Mouse (Mus musculus): ENCODE results near the gene Atp2c1.

Gene Atp2c1

DNA sequence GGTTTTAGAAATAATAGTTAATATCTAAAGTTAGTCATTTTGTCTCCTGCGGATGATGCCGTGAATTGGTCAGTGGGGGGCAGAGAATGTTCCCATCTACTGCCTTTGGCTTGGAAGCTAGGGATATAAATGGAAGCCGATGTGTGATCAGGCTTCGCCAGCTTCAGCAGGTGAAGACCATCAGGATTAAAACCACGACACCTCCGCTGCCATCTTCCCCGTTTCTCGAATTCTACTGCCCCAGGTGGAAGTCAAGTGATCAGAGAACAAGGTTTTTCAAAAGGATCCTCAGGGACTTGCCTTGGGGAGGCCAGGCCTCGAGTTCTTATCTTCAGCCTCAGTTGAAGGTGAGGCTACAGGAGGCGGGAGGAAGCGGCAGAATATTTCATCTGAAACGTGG lies at the start of gene Atp2c1:
TSS of gene Atp2c1 (minus strand) at position 101 of the 400 bp plus-strand sequence.
- no peak for DNase-seq (ENCODE audit: low spot score)

DNA sequence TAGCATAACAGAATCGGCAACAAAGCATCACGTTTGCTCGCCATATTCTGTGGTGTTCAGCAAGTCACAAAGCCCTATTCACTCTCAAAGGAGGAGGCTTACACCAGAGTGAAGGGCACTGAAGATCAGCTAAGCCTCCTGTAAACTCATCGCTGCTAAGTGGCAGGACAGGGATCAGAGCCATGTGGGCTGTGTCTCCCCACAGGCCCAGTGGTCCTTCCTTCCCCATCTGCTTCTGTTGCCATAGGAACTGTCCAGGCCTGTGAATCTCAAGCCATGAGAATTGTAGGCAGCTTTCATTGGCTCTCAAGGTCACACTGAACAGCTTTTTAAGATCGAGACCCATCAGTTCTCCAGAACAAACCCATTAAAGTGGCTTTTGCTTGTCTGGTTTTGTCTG lies 30.3 kb upstream of the Atp2c1 start:
- DNase-seq (ENCODE audit: low spot score) = no peak

DNA sequence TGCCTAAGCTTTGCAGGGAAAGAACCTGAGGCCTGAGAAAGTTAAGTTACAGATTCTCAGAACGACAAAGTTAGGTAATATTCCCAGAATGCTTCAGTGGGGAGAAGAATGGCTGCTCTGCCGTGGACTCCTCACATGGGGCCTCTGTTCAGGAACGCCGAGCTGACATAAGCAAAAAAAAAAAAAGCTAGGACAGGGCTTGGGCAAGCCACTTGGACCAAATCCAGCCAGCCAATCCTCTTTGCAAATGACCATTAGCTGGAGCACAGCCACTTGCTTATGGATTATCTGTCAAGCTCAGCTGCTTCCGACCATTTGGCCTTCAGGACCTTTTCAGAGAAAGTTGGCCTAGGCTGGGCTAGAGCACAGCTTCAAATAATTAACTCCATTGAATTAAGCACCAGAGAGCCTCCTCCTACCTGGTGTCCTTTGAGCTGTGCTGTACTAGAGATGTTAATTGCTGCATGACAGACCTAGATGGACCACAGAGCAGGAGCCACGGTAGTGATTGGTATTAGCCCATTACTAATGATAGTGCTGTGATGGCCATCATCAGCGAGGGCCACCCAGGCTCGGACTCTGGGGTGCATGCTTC lies 29.1 kb upstream of the Atp2c1 start:
- DNase-seq (ENCODE audit: low spot score) = peak; percentile 26

DNA sequence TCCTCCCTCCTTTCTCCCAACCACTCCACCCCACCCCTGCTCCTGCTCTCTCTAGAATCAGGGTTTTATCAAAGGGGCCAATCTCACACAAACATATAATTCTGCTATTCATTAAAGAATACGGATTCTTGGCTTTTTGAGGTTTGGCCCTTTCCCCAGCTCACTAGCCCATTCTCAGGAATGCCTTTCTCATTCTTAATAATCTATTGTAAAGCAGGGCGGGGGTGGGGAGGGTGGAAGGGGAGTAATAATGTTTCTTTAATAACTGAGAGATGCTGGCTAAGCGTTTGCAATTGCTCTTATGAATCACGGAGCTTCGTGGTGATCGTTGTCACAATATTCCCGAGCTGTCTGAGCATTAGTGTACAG lies 27.3 kb upstream of the Atp2c1 start:
- no peak for DNase-seq (ENCODE audit: low spot score)

- no peak for DNase-seq (ENCODE audit: low spot score)
Observed at GRCm38 (mm10) chr9:105553629-105554438, 26.7 kb upstream of the Atp2c1 start.

GRCm38 (mm10) chr9:105551407-105551806 lies 24.3 kb upstream of the Atp2c1 start:
- DNase-seq (ENCODE audit: low spot score) = no peak

- no peak for DNase-seq (ENCODE audit: low spot score)
Observed at GRCm38 (mm10) chr9:105549096-105549495, 22.0 kb upstream of the Atp2c1 start.

- no peak for DNase-seq (ENCODE audit: low spot score)
Observed at GRCm38 (mm10) chr9:105544013-105544750, 17.1 kb upstream of the Atp2c1 start.

- DNase-seq (ENCODE audit: low spot score) = no peak
Observed at GRCm38 (mm10) chr9:105537473-105537872, 10.4 kb upstream of the Atp2c1 start.

DNA sequence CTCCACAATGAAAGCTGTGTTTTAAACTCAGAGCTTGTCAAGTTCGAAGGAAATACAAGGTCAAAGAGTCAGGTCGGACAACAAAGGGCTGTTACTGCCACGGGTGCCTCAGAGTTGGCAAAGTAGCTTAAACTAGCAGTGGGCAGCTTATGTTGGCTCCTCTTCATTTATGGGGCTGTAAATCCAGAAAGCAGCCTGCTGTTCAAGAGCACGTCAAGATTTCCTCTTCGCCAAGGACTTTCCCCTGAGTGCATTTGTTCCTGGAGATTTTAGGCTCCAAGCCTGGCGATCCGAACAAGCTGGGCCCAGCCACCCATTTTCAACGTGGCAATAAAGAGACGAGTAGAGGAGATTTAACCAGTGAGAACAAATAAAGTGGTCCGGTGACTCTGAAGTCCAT lies 9.8 kb upstream of the Atp2c1 start:
- DNase-seq (ENCODE audit: low spot score) = no peak

DNA sequence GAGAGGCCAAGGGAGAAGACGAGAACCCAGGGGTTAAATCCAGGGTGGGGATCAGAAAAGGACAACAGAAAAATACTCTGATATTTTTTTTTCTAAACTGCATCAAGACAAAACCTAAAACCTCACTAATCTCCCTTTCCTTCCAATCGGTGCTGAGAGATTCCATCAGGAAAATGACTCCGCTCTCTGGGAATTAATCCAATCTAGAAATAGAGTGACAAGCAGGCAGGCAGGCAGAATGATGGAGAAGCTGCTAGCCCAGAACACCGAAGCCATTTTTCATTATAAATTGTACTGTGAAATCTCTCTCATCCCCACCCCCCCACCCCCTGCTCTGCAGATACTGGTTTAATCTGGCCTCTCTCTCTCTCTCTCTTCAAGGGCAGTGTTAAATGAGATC lies 1.8 kb downstream of the Atp2c1 start:
- no peak for DNase-seq (ENCODE audit: low spot score)

GRCm38 (mm10) chr9:105523038-105523437 lies 4.1 kb downstream of the Atp2c1 start:
- no peak for DNase-seq (ENCODE audit: low spot score)

DNA sequence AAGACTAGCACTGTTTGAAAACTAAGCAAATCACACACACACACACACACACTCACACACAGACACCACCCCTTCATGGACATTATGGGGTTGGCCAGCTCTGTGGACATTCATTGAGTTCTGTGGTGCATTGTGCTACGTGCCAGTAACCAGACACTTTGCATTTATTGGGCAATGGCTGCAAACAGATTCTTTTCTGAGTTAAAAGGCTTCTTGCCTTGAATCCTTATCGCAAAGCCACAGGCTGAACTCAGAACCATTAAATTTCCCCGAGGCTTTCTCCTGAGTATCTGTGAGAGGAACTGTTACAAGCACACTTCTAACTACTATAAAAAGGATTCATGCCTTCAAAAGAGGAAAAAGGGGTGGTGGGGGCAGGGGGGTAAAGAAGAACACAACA lies 5.1 kb downstream of the Atp2c1 start:
- DNase-seq (ENCODE audit: low spot score) = no peak

DNA sequence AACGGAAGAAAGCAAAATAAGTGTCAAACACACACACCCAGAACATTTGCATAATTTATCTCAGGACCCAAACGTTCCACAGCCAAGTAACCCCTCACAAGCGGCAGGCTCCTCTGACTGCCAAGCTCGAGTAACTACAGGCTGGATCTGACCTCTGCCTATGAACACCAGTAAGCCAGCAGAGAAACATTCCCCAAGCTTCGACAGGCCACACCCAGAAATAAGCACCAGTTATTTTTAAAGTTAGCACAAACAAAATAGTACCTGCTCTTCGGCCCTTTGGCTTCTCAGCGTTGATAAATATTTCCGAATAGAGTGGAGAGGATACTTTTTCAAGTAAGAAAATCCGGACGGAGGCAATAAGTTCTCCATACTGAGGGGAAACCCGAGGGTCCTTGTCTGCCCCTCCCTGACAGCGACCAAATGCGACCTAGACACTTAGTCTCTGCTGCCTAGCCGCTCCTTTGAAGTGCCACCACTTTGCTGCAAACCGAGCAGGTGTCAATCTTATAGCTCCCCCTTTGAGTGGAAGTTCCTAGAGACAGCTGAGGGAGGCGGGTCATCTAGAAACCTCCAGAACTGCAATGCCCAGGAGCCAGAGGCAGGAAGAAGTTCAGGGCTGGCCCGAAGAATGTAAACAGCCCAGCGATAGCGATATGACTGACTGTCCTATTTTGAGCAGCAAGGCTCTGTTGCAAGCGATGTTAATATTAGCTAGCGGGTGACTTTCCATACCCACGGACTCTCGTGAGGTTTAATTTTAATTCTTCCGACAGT lies 6.2 kb downstream of the Atp2c1 start:
- no peak for DNase-seq (ENCODE audit: low spot score)

DNA sequence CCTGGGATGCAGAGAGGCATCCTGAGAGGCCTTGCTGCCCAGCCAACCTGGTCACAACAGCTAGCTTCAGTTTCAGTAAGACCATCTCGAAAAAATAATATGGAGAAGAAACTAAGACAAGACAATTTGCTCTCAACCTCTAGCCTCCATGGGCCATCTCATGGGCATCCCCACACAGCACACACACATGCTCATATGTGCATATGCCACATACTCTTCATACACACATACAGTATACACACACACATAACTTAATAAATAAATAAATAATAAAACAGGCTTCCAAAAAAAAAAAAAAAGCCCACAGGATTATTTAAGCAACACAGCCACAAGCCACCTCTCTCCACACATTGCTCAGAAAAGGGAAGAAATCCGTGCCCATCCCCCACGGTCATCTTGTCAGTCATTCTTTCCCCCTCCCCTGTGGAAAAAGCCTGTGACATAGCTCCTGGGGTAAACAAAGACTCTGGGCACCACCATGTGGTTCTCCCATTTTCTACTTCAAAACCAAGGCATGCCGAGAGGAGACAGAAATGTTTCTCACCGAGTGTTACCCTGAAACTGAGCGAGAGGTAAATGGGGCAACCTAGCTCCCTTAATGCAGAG lies 7.7 kb downstream of the Atp2c1 start:
- DNase-seq (ENCODE audit: low spot score) = no peak

DNA sequence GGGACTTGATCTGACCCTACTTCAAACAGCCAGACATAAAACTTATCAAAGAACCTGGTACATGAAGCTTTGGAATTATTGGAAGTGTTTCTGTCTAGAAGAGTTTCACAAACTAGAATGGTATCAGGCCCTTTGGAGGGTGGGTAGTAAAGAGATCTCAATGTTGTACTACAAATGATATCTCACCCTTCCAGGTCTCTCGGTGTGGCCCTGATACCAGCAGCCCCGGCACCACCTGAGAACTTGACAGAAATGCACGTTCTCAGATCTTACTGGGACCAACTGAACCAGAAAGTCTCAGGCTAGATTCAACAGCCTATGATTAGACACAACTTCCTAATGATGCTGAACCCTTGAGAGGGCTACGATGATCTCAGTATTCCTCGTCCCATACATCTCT lies 23.4 kb downstream of the Atp2c1 start:
- DNase-seq (ENCODE audit: low spot score) = no peak

DNA sequence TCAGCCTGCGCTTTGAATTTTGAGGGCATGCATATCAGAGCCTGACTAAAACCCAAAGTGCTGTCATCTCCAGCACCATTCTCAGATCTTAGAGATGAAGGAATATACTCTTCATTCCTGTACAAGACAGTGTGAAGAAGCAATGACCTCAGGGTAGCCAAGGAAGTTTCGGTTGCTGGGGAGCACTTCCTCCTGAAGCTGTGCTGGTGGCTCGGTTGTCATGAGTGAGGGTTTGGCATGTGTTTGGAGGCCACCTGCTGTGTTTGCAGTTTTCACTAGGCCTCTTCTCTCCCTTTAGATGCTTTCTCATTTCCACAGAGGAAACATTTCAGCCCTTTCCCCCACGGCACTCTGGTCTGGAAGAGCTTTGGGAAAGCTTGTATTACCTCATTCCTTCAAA lies 24.7 kb downstream of the Atp2c1 start:
- no peak for DNase-seq (ENCODE audit: low spot score)

GRCm38 (mm10) chr9:105495316-105496174 lies 31.6 kb downstream of the Atp2c1 start:
- DNase-seq (ENCODE audit: low spot score) = peak; percentile 70

DNA sequence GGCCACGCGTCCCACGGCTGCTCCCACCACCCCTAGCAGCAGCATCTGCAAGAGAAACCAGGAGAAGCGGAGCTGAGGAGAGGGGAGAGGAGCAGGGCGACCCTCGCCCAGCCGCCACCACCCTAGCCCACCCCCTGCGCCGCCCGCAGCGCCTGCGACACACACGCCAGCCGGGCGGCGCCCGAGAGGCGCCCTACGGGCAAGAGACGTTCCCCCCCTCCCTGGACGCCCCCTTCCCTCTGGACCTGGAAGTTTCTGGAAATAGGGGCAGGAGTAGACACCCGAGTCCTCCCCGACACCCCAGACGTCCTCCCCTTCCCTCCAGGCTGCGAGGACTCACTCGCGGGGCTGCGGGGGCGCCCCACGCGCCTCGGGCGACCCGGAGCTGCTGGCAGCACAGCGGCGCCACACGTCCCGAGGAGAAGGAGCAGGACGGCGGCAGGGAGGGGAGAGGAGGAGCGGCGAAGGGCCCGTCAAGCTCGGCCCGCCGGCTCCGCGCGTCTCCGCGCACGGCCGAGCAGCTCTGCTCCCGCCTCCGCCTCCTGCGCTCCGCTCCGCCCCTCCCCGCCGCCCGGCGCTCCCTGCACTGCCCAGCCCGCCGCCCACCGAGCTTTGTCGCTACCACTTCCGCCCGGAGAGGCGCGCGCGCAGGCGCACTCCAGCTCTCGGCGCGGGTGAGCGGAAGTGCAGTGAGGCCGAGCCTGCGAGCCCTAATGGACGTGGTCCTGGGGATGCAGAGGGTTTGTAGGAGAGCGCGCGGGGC lies 32.4 kb downstream of the Atp2c1 start:
- peak; percentile 90 for DNase-seq (ENCODE audit: low spot score)

DNA sequence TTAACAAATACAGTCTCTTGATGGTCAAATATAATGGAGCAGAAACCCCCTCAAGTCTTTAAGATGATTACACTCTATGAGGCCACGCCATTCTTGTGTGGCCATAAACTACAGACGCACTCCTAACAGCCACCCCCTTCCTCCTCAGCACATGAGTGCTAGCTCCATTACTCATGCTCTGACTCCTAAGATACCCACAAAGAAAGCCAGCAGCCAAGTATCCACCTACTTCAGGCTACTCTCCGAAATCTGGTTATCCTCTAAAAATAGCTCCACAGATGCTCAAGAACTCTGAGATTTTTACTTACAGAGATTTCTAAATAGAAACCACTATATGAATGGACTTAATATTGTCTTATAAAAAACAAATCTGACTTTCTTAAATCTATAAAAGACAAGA lies 34.4 kb downstream of the Atp2c1 start:
- no peak for DNase-seq (ENCODE audit: low spot score)
